Mouse (Mus musculus) C2C12 (cell line): ENCODE results near the gene Sorcs2. TPM values are rescaled to one million over a fixed set of nuclear protein-coding genes. Genes with fewer than 3 reads are reported as not detected.

ENCODE experiments used
- H3K27me3 ChIP-seq: one replicate; pipeline ENCODE4 v1.6.1; 2011; ENCODE audit not compliant: control insufficient read depth, insufficient read depth, insufficient read length
- H3K36me3 ChIP-seq: one replicate; pipeline ENCODE4 v1.6.1; 2011; ENCODE audit not compliant: control insufficient read depth, insufficient read depth
- H3K4me3 ChIP-seq: one replicate; pipeline ENCODE4 v1.5.1; 2011; ENCODE audit warnings: mild to moderate bottlenecking, control low read depth; ENCODE audit not compliant: poor library complexity, insufficient read depth, severe bottlenecking
- H3K79me2 ChIP-seq: one replicate; pipeline ENCODE4 v1.6.1; 2011; ENCODE audit not compliant: control insufficient read depth, insufficient read depth
- H3K79me3 ChIP-seq: one replicate; pipeline ENCODE4 v1.6.1; 2011; ENCODE audit warnings: low read depth, control low read depth
- H3ac ChIP-seq: one replicate; pipeline ENCODE3; 2011; ENCODE audit warnings: low read depth; ENCODE audit not compliant: control insufficient read depth, insufficient read length
- CEBPB ChIP-seq: IDR thresholded peaks from one replicate; pipeline ENCODE4 v1.6.1; 2011; ENCODE audit warnings: low read depth, mild to moderate bottlenecking, control low read depth, moderate library complexity
- CTCF ChIP-seq: IDR thresholded peaks from one replicate; pipeline ENCODE4 v1.5.1; 2011; ENCODE audit not compliant: control insufficient read depth, insufficient read depth, insufficient read length
- FOSL1 ChIP-seq: IDR thresholded peaks from one replicate; pipeline ENCODE4 v1.8.0; 2011; ENCODE audit warnings: mild to moderate bottlenecking, low read length; ENCODE audit not compliant: poor library complexity, insufficient read depth, severe bottlenecking
- MAX ChIP-seq: IDR thresholded peaks from one replicate; pipeline ENCODE4 v1.6.1; 2011; ENCODE audit warnings: mild to moderate bottlenecking, control low read depth
- MYOD1 ChIP-seq: IDR thresholded peaks from one replicate; pipeline ENCODE4 v1.6.1; 2011; ENCODE audit warnings: low read depth; ENCODE audit not compliant: control insufficient read depth, insufficient read length
- MYOG ChIP-seq: IDR thresholded peaks from one replicate; pipeline ENCODE4 v1.6.1; 2011; ENCODE audit not compliant: control insufficient read depth, insufficient read length; ENCODE audit errors: extremely low read depth
- USF1 ChIP-seq: IDR thresholded peaks from one replicate; pipeline ENCODE4 v1.6.1; 2011; ENCODE audit warnings: low read depth, mild to moderate bottlenecking, control low read depth, moderate library complexity
- polyA plus RNA-seq: library from polyadenylated mRNA; unstranded; fragments of >200 nt; fragmentation: generic; extraction: Trizol; gene quantifications from one replicate; pipeline ENCODE4 v1.2.1, GENCODE M21; 2012; ENCODE audit warnings: missing spikeins

The Sorcs2 gene
- polyA plus RNA-seq, 1 experiment = 67.7 TPM

GRCm38 (mm10) chr5:36090036-36090435 lies 307.9 kb downstream of the Sorcs2 start:
- no peak overlapping the region for H3K4me3 ChIP-seq
- H3K36me3 ChIP-seq = no peaks in the 10 kb centered on the region
- H3ac ChIP-seq = no peak overlapping the region
- no peaks in the 10 kb centered on the region for H3K79me3 ChIP-seq
- TF ChIP-seq USF1 = no peak
- TF ChIP-seq MYOG = no peak
- TF ChIP-seq CTCF = no peak
- no peak for TF ChIP-seq MYOD1
- TF ChIP-seq FOSL1 = no peak
- no peak for TF ChIP-seq CEBPB
- no peak for TF ChIP-seq MAX
- H3K27me3 ChIP-seq = no peaks in the 10 kb centered on the region
- no peaks in the 10 kb centered on the region for H3K79me2 ChIP-seq

GRCm38 (mm10) chr5:36089243-36089642 lies 308.7 kb downstream of the Sorcs2 start:
- no peaks in the 10 kb centered on the region for H3K79me3 ChIP-seq
- TF ChIP-seq MYOG (no peak), MYOD1 (peak; percentile 20)
- no peak overlapping the region for H3K4me3 ChIP-seq
- H3K79me2 ChIP-seq = no peaks in the 10 kb centered on the region
- H3K36me3 ChIP-seq = no peaks in the 10 kb centered on the region
- H3K27me3 ChIP-seq = no peaks in the 10 kb centered on the region
- H3ac ChIP-seq = no peak overlapping the region

- no peaks in the 10 kb centered on the region for H3K79me2 ChIP-seq
- H3K27me3 ChIP-seq = no peaks in the 10 kb centered on the region
- H3ac ChIP-seq = no peak overlapping the region
- TF ChIP-seq MYOD1 = no peak
- TF ChIP-seq USF1 = no peak
- no peaks in the 10 kb centered on the region for H3K36me3 ChIP-seq
- no peak overlapping the region for H3K4me3 ChIP-seq
- H3K79me3 ChIP-seq = no peaks in the 10 kb centered on the region
These were observed 311.0 kb downstream of the Sorcs2 start for GRCm38 (mm10) chr5:36086931-36087330.

GRCm38 (mm10) chr5:36085621-36086020 lies 312.3 kb downstream of the Sorcs2 start:
- Histone ChIP-seq H3K79me2 (no peaks in the 10 kb centered on the region), H3K27me3 (no peaks in the 10 kb centered on the region), H3K79me3 (no peaks in the 10 kb centered on the region), H3ac (no peak overlapping the region), H3K36me3 (no peaks in the 10 kb centered on the region), H3K4me3 (no peak overlapping the region)
- no peak for TF ChIP-seq MAX
- TF ChIP-seq FOSL1 = no peak
- no peak for TF ChIP-seq CEBPB
- TF ChIP-seq MYOG = no peak
- no peak for TF ChIP-seq MYOD1
- no peak for TF ChIP-seq USF1
- no peak for TF ChIP-seq CTCF

GRCm38 (mm10) chr5:36083869-36084565 lies 313.9 kb downstream of the Sorcs2 start:
- TF ChIP-seq CTCF = no peak
- TF ChIP-seq MYOD1 = no peak
- no peak for TF ChIP-seq USF1
- no peak for TF ChIP-seq FOSL1
- TF ChIP-seq CEBPB = no peak
- no peak for TF ChIP-seq MAX
- no peak for TF ChIP-seq MYOG
- Histone ChIP-seq H3K79me3 (no peaks in the 10 kb centered on the region), H3K27me3 (no peaks in the 10 kb centered on the region), H3K79me2 (no peaks in the 10 kb centered on the region), H3K36me3 (no peaks in the 10 kb centered on the region), H3K4me3 (no peak overlapping the region), H3ac (no peak overlapping the region)

DNA sequence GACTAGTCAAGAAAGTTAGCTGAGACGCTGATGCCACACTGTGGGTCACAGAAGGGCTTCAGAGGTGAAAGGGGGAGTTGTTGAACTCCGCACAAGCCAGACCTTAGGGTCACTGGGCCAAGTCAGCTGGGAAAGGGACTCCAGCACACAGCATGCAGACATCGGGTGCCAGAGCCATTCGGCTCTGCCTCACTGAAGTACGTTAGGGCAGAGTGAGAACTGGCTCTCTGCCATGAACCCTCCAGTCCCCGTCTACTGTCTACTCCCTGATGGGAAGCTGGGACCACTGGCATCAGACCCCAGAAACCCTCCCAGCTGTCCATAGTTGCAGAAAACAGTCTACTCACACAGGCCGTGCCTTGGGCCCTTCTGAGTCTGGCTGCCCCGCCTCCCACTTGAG lies 316.9 kb downstream of the Sorcs2 start:
- no peaks in the 10 kb centered on the region for H3K27me3 ChIP-seq
- no peaks in the 10 kb centered on the region for H3K79me2 ChIP-seq
- TF ChIP-seq FOSL1 = no peak
- no peak for TF ChIP-seq MYOG
- TF ChIP-seq MAX = no peak
- no peak for TF ChIP-seq MYOD1
- no peak for TF ChIP-seq USF1
- no peak for TF ChIP-seq CTCF
- TF ChIP-seq CEBPB = no peak
- no peaks in the 10 kb centered on the region for H3K79me3 ChIP-seq
- H3K4me3 ChIP-seq = no peak overlapping the region
- no peak overlapping the region for H3ac ChIP-seq
- no peaks in the 10 kb centered on the region for H3K36me3 ChIP-seq
